Mouse (Mus musculus) cerebellum, postnatal 10 days (tissue): ENCODE data around the gene Thrsp.

Experiments
- DNase-seq, 2 experiments: peaks; one replicate each; pipeline ENCODE4 v3.0.0; 2021; ENCODE audit warnings: mixed read lengths in 2 of 2

The Thrsp gene

GRCm38 (mm10) chr7:97416473-97416872 lies 1.1 kb downstream of the Thrsp start:
- DNase-seq = peak in 1 of 2 experiments; percentile 21

- peak; percentile 64 to 66 for DNase-seq
Observed at GRCm38 (mm10) chr7:97414915-97415687, 2.4 kb downstream of the Thrsp start.

GRCm38 (mm10) chr7:97414426-97414825 lies 3.1 kb downstream of the Thrsp start:
- no peak for DNase-seq

- no peak for DNase-seq
Observed at GRCm38 (mm10) chr7:97413981-97414380, 3.5 kb downstream of the Thrsp start.

GRCm38 (mm10) chr7:97411575-97411974 lies 6.0 kb downstream of the Thrsp start:
- no peak for DNase-seq

- DNase-seq = no peak
Observed at GRCm38 (mm10) chr7:97411106-97411505, 6.4 kb downstream of the Thrsp start.

- DNase-seq = no peak
Observed at GRCm38 (mm10) chr7:97407145-97407544, 10.4 kb downstream of the Thrsp start.

GRCm38 (mm10) chr7:97399960-97400715 lies 17.4 kb downstream of the Thrsp start, which contains the start of gene Ndufc2:
Ndufc2 (plus strand) TSS chr7:97400003.
- peak; percentile 86 to 88 for DNase-seq

- DNase-seq = no peak
Observed at GRCm38 (mm10) chr7:97398943-97399342, 18.6 kb downstream of the Thrsp start.

- no peak for DNase-seq
Observed at GRCm38 (mm10) chr7:97394375-97394774, 23.2 kb downstream of the Thrsp start.

GRCm38 (mm10) chr7:97392079-97392445 lies 25.5 kb downstream of the Thrsp start:
- no peak for DNase-seq

GRCm38 (mm10) chr7:97391293-97392078 lies 26.0 kb downstream of the Thrsp start:
- DNase-seq = no peak

- no peak for DNase-seq
Observed at GRCm38 (mm10) chr7:97388541-97388940, 29.0 kb downstream of the Thrsp start.

GRCm38 (mm10) chr7:97387561-97388147 lies 29.9 kb downstream of the Thrsp start:
- peak; percentile 65 to 67 for DNase-seq

- peak; percentile 96 to 97 for DNase-seq
Observed at GRCm38 (mm10) chr7:97386806-97387370, 30.6 kb downstream of the Thrsp start.

GRCm38 (mm10) chr7:97386106-97386805 lies 31.3 kb downstream of the Thrsp start:
- no peak for DNase-seq

- DNase-seq = no peak
Observed at GRCm38 (mm10) chr7:97383496-97384132, 33.9 kb downstream of the Thrsp start.

- DNase-seq = no peak
Observed at GRCm38 (mm10) chr7:97382661-97383060, 34.9 kb downstream of the Thrsp start.

- DNase-seq = no peak
Observed at GRCm38 (mm10) chr7:97380500-97381123, 36.9 kb downstream of the Thrsp start.

GRCm38 (mm10) chr7:97379304-97379703 lies 38.2 kb downstream of the Thrsp start:
- no peak for DNase-seq

- no peak for DNase-seq
Observed at GRCm38 (mm10) chr7:97375906-97376305, 41.6 kb downstream of the Thrsp start.
